Mouse (Mus musculus) hindbrain, embryonic 10.5 days (tissue): ENCODE measurements around the gene Napa. TPM values are rescaled to one million over a fixed set of nuclear protein-coding genes. Genes with fewer than 3 reads are reported as not detected.

ENCODE experiments used
- DNase-seq: peaks from one replicate; pipeline ENCODE4 v3.0.0-alpha.2; 2017; ENCODE audit warnings: low spot score
- H3K27ac ChIP-seq: fragments of 300-500 bp; sonication (generic); 2 replicates; pipeline ENCODE4 v1.5.1; 2016; ENCODE audit warnings: mild to moderate bottlenecking, moderate library complexity
- H3K27me3 ChIP-seq: fragments of 300-500 bp; sonication (generic); 2 replicates; pipeline ENCODE4 v1.6.1; 2016; ENCODE audit warnings: mild to moderate bottlenecking; ENCODE audit not compliant: poor library complexity, insufficient read depth, severe bottlenecking
- H3K36me3 ChIP-seq: fragments of 300-500 bp; sonication (generic); 2 replicates; pipeline ENCODE4 v1.6.1; 2016; ENCODE audit warnings: mild to moderate bottlenecking, moderate library complexity
- H3K4me1 ChIP-seq: fragments of 300-500 bp; sonication (generic); replicated peaks from 2 replicates; pipeline ENCODE4 v1.6.1; 2016; ENCODE audit warnings: mild to moderate bottlenecking
- H3K4me3 ChIP-seq: fragments of 300-500 bp; sonication (generic); 2 replicates; pipeline ENCODE4 v1.5.1; 2016; ENCODE audit warnings: mild to moderate bottlenecking, moderate library complexity
- H3K9me3 ChIP-seq: fragments of 300-500 bp; sonication (generic); 2 replicates; pipeline ENCODE4 v1.6.1; 2016; ENCODE audit warnings: mild to moderate bottlenecking, moderate library complexity
- WGBS: fragments of 180-500 bp; shearing (Covaris S2); methylation state at CpG from one replicate; pipeline ENCODE4 v1.1.7; 2016; 5-methylcytosine and 5-hydroxymethylcytosine counted together
- polyA plus RNA-seq: library from polyadenylated mRNA; unstranded; fragments of >200 nt; fragmentation: Nextera tagmentation; extraction: Ambion mirVana; gene quantifications from 2 replicates; pipeline ENCODE4 v1.2.1, GENCODE M21; 2016

Gene Napa
- polyA plus RNA-seq, 1 experiment from 2014 or later, result 221 TPM

DNA sequence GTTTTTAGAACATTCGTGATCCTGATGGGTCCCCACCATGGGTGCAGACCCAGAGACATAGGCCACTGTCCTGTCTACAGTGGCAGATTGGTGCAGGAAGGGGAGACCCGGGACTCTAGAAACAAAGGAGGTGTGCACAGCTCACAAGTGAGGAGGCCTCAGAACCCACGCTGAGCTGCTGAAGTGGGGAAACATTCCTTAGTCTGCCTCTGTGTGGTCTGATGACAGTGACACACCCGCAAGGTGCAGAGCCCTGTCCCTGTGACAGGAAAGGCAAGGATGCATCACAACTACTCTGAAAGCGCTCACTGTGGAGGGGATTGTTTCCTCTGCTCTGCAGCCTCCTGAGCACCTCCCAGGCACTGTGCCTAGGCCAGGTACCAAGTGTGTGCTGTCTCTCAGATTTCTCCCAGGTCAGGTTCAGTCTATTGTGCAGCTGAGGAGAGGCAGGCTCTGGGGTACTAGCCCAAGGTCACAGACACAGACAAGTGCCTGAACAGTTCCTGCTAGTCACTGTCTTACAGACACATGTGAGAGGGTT, 4.5 kb downstream of the Napa start:
- no peak for DNase-seq
- Histone ChIP-seq H3K4me1 (peaks cover 36% of the 10 kb centered on the region), H3K4me3 (no peak overlapping the region), H3K27ac (0 out of 2 replicates have a peak overlapping the region, but pooled peaks have one; percentile 67), H3K36me3 (peaks cover 61% of the 10 kb centered on the region), H3K27me3 (no peaks in the 10 kb centered on the region), H3K9me3 (no peaks in the 10 kb centered on the region)
- 89% methylated on average over 5 of the region's 5 CpGs for WGBS

DNA sequence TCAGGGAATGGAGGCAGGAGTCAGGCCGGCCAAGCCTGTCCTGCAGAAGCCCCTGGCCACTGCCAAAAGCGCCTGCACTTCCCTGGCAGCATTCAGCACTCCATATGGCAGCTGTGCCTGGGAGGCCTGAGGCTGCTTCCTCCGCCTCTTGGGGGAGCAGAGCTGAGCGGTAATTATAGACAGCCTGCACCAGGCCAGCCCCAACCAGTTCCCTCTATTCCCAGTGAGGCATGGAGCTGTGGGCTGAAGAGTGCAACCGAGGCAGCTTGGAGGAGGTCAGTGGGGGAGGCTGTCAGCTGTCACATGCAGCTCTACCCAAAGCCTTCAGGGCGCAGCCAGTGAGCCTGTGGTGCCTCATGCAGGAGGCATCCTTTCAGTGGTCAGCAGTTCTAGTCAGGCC, 5.5 kb downstream of the Napa start:
- H3K27me3 ChIP-seq, result no peaks in the 10 kb centered on the region
- 80% methylated on average over 6 of the region's 6 CpGs for WGBS
- H3K9me3 ChIP-seq, result no peaks in the 10 kb centered on the region
- no peak for DNase-seq
- H3K27ac ChIP-seq, result peak overlapping the region; percentile 42; the same call in 1 of the 2 replicates
- peaks cover 71% of the 10 kb centered on the region for H3K36me3 ChIP-seq
- H3K4me1 ChIP-seq, result peaks cover 34% of the 10 kb centered on the region
- H3K4me3 ChIP-seq, result no peak overlapping the region

DNA sequence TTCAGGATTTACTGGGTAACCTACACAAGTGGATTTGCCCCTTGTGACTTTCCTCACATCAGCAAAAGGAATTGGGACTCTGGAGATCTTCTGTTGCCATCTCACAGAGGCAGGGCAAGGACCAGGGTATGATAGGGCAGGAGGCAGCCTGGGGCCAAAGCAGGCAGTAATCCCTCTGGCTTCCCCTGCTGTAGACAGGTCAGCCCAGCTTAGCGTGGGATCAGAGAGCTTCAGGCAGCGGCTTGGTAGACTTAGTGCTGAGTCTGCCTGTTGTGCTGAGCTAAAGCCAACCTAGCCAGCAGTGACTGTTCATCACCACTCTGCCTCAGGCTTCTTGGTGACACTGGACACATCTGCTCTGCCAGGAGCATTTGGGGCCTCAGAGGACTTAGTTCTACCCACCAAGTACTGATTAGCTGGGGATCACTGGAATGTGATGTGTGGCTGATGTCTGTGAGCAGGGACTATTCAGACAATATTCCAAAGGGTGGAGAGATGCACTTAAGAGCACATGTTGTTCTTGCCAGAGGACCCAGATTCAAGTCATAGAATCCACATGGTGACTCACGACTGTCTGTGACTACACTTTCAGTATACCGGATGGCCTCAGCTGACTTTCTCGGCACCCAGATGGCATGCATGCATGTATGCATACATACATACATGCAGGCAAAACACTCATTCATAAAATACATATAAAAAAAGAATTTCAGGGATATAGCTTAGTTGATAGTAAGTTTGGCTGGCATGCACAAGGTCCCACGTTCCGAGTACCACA, 6.5 kb downstream of the Napa start:
- DNase-seq, result no peak
- Histone ChIP-seq H3K36me3 (peaks cover 82% of the 10 kb centered on the region), H3K27me3 (no peaks in the 10 kb centered on the region), H3K4me3 (no peak overlapping the region), H3K4me1 (peaks cover 24% of the 10 kb centered on the region), H3K9me3 (no peaks in the 10 kb centered on the region), H3K27ac (no peak overlapping the region; the same call in 1 of the 2 replicates)
- WGBS, result 92% methylated on average over 7 of the region's 7 CpGs

DNA sequence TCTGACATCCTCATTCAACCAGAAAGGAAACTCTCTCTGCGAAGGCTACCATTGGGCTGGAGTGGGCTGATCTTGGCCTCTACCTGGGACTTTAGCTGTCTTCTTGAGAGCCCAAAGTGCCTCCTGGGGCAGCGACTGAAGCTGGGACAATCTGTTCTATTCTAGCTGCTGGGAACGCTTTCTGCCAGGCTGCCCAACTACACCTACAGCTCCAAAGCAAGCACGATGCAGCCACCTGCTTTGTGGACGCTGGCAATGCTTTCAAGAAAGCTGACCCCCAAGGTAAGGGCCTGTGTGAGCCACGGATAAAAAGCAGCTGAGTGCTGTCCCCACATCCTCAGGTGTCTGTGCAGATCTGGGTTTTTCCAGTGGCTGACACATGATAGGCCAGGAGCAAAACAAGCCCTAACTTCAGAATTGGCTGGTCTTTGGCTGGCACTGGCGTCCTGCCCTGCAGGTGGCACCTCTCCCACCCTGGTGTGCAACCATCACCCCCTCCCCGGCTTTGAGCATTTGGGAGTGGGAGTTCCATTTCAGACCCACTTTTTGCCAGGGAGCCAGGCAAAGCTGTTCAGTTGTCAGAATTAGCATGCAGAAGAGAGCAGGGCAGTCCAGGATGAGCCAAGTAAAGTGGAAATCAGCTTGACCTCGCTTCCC, 10.8 kb downstream of the Napa start:
- Histone ChIP-seq H3K36me3 (peaks cover 88% of the 10 kb centered on the region), H3K9me3 (no peaks in the 10 kb centered on the region), H3K27ac (no peak overlapping the region), H3K4me3 (no peak overlapping the region), H3K27me3 (no peaks in the 10 kb centered on the region), H3K4me1 (0 out of 2 replicates have a peak, but pooled peaks cover 4% of the 10 kb centered on the region)
- no peak for DNase-seq
- 92% methylated on average over 9 of the region's 9 CpGs for WGBS

DNA sequence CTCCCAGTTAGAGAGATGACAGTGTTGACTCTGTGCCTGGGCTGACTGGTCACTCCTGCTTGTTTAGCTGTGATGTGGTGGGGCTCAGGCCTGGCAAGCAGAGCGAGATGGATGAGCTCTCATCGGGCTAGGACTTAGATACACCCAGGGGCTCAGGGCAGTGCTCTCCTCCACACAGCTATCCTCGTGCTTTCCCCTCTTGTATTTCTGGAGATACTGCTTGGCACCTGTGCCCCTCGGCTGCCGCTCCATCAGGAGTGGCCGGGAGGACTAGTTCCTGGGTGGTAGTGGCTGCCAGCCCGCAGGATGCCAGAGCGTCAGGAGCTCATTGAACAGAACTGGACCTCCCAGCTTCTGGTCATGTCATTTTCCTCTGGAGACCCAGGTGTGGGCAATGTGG, 11.9 kb downstream of the Napa start:
- Histone ChIP-seq H3K4me1 (no peaks in the 10 kb centered on the region), H3K9me3 (no peaks in the 10 kb centered on the region), H3K36me3 (peaks cover 89% of the 10 kb centered on the region), H3K27ac (no peak overlapping the region), H3K27me3 (no peaks in the 10 kb centered on the region), H3K4me3 (no peak overlapping the region)
- no peak for DNase-seq
- WGBS, result 96% methylated on average over 8 of the region's 8 CpGs

DNA sequence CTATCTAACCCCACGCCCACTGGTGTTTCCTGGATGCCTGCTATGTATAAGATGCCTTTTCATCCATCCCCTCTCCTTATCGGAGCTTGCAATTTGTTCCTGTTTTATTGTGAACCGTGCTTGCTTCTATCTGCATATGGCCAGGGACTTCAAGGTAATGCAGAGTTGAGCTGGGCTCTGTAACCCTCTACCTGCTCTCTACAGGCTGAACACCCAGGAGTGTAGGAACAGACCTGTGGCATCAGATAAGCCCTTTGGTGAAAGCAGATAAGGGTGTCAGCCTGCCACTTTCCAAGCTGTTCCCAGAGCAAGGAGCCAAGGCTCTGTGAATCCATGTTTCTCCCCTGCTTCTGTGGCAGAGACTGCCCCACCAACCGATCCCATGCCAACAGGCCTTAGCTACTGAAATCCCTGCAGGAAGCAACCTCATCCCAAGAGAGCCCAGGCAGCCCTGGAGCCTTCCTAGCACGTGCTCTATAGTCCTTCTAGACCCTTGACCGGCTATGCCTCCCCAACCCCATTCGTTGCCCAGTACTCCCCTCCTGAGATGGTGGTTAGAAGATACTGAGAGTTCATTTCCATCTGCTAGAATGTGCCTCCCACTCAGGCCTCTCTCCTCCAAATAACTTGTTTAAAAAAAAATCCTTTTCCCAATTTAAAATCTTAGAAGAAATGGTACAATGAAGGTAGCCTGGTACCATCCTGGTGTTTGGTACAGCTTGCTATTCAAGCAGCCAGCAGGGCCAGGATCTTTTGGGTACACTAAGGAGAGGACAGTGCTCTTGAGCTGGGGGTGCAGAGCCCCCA, 13.2 kb downstream of the Napa start:
- H3K4me1 ChIP-seq, result no peaks in the 10 kb centered on the region
- H3K27ac ChIP-seq, result no peak overlapping the region
- H3K36me3 ChIP-seq, result peaks cover 96% of the 10 kb centered on the region
- H3K9me3 ChIP-seq, result no peaks in the 10 kb centered on the region
- H3K27me3 ChIP-seq, result no peaks in the 10 kb centered on the region
- WGBS, result 91% methylated on average over 7 of the region's 7 CpGs
- no peak for DNase-seq
- no peak overlapping the region for H3K4me3 ChIP-seq

DNA sequence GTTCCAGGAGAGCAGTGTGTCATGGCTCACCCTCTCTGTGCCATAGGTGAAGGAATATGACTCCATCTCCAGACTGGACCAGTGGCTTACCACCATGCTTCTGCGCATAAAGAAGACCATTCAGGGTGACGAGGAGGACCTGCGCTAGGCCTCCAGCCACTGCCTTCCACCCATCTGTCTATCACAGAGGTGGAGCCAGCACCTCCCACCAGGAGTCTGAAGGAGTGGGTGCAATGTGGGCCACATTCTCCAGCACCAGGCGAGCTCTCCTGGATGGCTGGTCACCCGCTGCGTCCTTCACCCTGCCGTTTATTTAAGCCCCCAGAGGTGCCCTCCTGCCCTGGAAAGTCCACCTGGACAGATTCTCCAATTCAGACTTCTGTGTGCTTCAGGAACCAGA, 18.2 kb downstream of the Napa start:
- Histone ChIP-seq H3K27me3 (no peaks in the 10 kb centered on the region), H3K4me3 (no peak overlapping the region), H3K4me1 (peaks cover 18% of the 10 kb centered on the region), H3K27ac (no peak overlapping the region), H3K9me3 (no peaks in the 10 kb centered on the region), H3K36me3 (peaks cover 66% of the 10 kb centered on the region)
- no peak for DNase-seq
- WGBS, result 92% methylated on average over 7 of the region's 7 CpGs

DNA sequence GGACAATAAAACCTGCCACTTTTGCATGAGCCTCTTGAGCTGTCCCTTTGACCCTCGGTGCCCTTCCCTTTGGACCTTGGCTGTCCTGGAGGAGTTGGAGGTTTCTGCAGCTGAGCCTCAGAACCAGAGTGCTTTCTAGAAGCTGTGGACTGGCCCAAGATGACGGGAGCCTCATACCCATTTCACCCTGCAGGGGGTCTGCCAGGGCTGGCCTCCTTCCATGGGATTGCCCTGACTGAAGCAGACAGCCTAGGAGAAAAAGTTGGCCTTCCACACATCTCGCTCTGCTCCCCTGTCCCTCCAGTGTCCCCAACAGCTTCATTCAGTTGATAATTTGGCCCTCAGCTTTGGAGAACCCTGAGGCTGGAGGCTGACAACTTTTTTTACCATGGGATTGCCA, 18.8 kb downstream of the Napa start:
- no peak overlapping the region for H3K4me3 ChIP-seq
- no peaks in the 10 kb centered on the region for H3K27me3 ChIP-seq
- no peak overlapping the region for H3K27ac ChIP-seq
- peaks cover 18% of the 10 kb centered on the region for H3K4me1 ChIP-seq
- no peak for DNase-seq
- 88% methylated on average over 3 of the region's 3 CpGs for WGBS
- no peaks in the 10 kb centered on the region for H3K9me3 ChIP-seq
- peaks cover 60% of the 10 kb centered on the region for H3K36me3 ChIP-seq

DNA sequence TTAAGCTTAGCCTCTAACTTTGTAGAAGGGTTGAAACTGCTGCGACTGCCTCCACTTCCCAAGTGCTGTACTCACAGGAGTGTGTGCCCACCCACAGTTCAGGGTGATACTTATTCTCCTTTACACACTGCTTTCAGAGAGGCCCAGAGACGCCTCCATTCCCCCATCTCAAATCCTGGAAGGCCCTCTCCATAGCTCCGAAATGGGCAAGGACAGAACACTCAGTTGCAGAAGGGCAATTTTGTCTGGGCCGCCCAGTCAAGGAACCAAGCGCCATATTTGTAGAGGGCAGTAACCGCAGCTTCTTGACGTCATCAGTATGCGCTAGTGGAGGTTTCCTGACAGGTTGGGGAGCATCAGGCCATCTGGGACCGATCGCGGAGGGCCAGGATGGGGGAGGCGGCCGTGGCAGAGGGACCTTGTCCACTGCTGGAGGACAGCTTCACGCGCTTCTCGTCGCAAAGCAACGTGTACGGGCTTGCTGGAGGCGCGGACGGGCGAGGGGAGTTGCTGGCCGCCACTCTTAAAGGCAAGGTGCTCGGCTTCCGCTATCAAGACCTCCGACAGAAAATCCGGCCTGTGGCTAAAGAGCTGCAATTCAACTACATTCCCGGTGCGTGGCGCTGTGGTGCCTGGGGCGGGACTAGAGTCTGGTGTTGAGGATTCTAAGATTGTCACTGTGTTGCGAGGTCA, 21.5 kb downstream of the Napa start, which contains the start of gene Kptn:
Gene Kptn, plus strand, starts transcription at position 327 of the 693 bp plus-strand sequence.
- Histone ChIP-seq H3K9me3 (no peaks in the 10 kb centered on the region), H3K4me1 (peaks cover 18% of the 10 kb centered on the region), H3K36me3 (peaks cover 46% of the 10 kb centered on the region), H3K27ac (peak within 1 kb of the TSS; percentile 95), H3K4me3 (peak within 1 kb of the TSS; percentile 66), H3K27me3 (no peaks in the 10 kb centered on the region)
- WGBS, result 1% methylated on average over 33 of the region's 33 CpGs
- peak; percentile 92 for DNase-seq

DNA sequence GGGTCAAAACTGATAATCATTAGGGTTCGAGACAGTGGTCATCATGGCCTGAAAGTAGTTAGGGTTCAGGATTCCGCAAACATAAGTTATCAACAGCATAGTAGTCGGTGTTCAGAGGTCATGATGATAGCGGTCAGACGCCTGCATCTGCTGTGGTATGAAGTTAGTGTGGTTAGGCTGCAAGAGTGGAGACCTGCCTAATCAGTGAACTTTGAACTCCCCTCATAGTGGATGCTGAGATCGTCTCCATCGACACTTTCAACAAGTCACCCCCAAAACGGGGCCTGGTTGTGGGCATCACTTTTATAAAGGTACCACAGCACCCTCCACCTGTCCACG, 22.0 kb downstream of the Napa start:
- WGBS, result 56% methylated on average over 9 of the region's 9 CpGs
- Histone ChIP-seq H3K9me3 (no peaks in the 10 kb centered on the region), H3K4me1 (peaks cover 18% of the 10 kb centered on the region), H3K27ac (peak overlapping the region; percentile 95; the same call in 1 of the 2 replicates), H3K27me3 (no peaks in the 10 kb centered on the region), H3K4me3 (peak overlapping the region; percentile 66), H3K36me3 (peaks cover 41% of the 10 kb centered on the region)
- no peak for DNase-seq

DNA sequence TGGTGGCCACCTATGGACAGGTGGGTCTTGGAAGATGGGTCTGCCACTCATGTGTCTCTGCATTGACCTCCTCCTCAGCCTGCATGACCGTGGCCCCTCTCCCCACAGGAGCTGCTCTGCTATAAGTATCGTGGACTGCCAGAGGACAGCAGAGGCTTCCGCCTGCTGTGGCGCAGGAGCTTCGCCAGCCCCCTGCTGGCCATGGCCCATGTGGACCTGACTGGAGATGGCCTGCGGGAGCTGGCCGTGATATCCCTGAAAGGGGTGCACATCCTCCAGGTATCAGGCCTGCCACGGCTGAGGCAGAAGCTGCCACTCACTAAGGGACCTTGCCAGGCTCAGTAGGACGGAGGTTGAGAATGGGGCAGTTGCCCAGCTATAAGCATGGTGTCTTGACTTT, 27.6 kb downstream of the Napa start:
- 78% methylated on average over 9 of the region's 9 CpGs for WGBS
- peaks cover under 1% of the 10 kb centered on the region; the same call in 1 of the 2 replicates for H3K27me3 ChIP-seq
- no peaks in the 10 kb centered on the region for H3K9me3 ChIP-seq
- H3K27ac ChIP-seq, result no peak overlapping the region
- no peak for DNase-seq
- H3K4me3 ChIP-seq, result no peak overlapping the region
- peaks cover 17% of the 10 kb centered on the region for H3K36me3 ChIP-seq
- H3K4me1 ChIP-seq, result peaks cover 21% of the 10 kb centered on the region

DNA sequence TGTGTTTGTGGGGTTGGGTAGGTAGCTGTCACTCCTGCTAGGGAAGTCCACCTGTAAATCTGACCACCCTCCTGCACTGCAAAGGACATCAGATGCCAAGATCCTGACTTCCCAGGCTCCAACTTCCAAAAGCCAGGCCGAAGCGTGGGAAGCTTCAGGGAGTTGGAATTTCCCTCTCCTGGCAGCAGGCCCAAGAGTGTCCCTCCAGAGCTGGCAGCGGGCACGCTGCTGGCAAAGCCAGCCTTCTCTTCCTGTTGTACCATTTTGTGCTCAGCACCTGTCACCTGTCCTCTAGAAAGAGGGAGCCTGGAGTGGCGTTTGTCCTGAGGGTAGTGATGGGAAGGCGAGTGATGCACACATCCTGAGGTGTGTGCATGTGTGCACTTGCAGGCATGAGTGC, 30.1 kb downstream of the Napa start:
- no peak for DNase-seq
- no peak overlapping the region for H3K4me3 ChIP-seq
- no peaks in the 10 kb centered on the region for H3K9me3 ChIP-seq
- H3K4me1 ChIP-seq, result peaks cover 43% of the 10 kb centered on the region
- H3K27me3 ChIP-seq, result peaks cover 11% of the 10 kb centered on the region; the same call in 1 of the 2 replicates
- 85% methylated on average over 6 of the region's 6 CpGs for WGBS
- no peak overlapping the region for H3K27ac ChIP-seq
- H3K36me3 ChIP-seq, result peaks cover 17% of the 10 kb centered on the region
